Mouse (Mus musculus) E14TG2a.4 (cell line): ENCODE results near the gene Setd5.

ENCODE experiments used
- CTCF ChIP-seq: conservative IDR thresholded peaks from 2 replicates; pipeline ENCODE4 v1.5.1; 2014; ENCODE audit warnings: low read length
- POU5F1 ChIP-seq: IDR thresholded peaks from 2 replicates; pipeline ENCODE4 v1.6.1; 2014; ENCODE audit warnings: low read length, borderline replicate concordance

DNA sequence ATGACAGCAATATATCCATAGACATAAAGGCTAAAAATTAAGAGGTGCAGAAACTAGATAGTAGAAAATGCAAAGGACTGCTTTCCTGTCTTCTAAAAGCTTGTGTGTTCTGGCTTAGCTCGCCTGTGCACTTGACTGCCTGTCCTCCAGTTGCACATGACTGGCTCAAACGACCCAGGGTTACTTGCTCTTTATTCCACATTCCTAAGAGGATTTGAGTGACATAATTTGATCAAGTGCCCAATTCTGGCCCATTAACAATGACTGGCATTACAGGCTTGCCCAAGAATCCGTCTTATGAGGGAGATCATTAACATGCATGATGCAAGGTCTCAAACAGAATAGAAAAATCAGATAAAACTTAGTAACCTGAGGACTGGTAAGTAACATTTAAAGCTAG, 14.9 kb upstream of the Setd5 start:
- TF ChIP-seq CTCF: no peak
- TF ChIP-seq POU5F1: no peak
